Mouse (Mus musculus): ENCODE measurements around the gene Vps72.

The Vps72 gene

DNA sequence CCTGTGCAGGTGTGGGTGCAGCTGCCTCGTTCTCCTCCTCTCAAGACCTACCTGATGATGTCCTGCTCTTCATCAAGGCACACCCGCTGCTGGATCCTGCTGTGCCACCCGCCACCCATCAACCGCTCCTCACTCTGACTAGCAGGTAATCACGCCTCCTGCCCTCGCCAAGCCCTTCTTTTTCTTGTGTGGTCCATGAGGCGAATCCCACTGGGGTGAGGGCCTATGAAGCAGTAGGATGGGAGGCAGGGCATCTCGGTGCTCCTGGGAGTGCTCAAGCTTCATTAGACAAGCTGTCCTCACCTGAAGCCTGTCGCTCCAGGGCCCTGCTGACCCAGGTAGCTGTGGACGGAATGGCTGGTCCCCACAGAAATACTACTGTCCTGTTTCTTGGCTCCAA is 59.2 kb downstream of the Vps72 start:
- no peak for DNase-seq (ENCODE audit: low read depth)

GRCm38 (mm10) chr3:95171105-95171504 is 60.3 kb downstream of the Vps72 start:
- DNase-seq (ENCODE audit: low read depth): no peak

Data from fibroblast of lung, adult 2 months (primary cell).